Mouse (Mus musculus): ENCODE measurements around the gene Fgfr1op.
"Not testable (repeated sequence)": the region's sequence is repeated elsewhere in the genome, so short reads cannot be mapped to it uniquely, and the experiment has no call there.

Fgfr1op gene

DNA sequence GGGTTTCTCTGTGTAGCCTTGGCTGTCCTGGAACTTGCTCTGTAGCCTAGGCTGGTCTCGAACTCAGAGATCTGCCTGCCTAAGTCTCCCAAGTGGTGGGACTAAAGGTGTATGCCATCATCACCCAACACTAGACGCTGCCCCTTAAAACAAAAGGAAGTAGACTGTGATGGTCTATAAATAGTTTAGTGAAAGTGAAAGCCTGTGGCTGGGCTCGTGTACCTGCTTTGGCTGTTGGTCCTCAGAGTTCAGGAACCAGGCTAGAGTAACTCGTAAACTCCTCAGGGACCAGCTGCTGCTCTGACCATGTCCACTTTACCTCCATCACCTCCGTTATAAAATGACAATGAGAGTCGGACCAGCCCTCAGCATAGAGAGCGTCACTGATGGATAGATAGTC is 5.0 kb downstream of the Fgfr1op start:
- DNase-seq (ENCODE audit: low spot score), result no peak

DNA sequence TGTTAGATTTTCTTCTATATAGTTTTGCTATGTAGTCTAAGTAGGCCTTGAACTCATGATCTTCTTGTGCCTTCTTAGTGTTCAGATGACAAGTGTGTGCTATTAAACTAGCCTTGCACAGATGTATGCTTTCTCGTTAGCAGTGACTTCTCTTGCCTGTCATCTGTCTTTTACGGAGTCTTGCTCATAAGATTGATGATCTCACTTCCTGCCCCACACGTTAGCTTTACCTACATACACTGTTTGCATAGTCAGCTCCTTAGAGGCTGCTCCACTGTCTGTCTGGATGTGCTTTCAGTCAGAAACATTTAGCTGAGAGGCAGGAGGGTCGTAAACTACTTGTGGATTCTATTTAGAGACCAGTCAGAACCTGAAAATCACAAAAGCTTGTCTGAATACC is 5.8 kb downstream of the Fgfr1op start:
- no peak for DNase-seq (ENCODE audit: low spot score)

DNA sequence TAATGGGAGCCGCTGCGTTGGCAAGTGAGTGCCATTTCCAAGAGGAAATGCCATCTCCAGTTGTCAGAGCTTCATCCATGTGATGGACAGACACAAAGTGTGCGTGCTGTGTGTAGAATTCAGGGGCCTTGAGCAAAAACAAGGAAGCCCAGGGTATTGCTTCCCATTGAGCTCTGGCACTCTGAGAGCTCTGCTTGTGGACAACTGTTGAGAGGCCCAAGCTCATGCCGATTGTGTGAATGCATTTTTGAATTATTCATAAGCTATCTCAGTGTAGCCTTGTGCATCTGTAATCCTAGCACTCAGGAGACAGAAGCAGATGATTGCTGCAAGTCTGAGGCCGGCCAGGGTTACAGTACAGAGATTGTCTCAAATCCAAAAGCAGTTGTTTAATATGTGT is 11.8 kb downstream of the Fgfr1op start:
- no peak for DNase-seq (ENCODE audit: low spot score)

DNA sequence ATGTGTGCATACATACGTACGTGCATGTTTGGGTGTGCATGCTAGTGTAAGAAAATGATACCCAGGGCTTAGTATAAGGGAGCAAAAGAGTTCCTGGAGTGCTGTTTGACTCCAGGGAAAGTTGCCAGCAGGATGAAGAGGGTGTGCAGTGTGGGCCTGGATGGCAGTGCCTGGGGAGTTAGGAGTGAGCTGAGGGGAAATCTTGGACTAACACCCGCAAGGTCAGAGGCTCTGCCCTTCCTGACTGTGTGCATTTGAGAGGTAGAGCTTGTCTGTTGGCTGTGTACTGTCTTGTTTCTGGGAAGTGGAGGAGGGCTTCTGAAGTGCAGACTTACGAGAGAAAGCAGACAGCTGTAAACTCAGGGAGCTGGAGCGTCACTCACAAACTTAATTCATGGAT is 18.5 kb downstream of the Fgfr1op start:
- DNase-seq (ENCODE audit: low spot score), result no peak

DNA sequence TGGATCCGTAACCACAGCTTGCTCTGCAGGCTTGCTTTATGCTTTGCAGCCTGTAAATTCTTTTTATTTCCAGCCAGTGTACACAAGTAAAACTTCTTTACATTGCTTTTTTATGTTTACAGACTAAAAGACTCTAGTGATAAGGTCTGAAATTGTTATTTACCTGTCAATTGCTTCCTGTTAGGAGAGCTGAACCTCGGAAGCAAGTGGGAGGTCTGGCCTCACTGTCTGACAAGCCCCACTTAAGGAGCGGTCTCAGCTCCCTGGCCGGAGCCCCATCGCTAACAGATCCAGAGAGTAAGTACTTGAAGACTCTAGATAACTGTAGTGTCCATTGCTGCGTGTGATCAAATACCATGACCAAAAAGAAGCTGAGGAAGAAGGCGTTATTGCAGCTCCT is 18.9 kb downstream of the Fgfr1op start:
- DNase-seq (ENCODE audit: low spot score), result no peak

DNA sequence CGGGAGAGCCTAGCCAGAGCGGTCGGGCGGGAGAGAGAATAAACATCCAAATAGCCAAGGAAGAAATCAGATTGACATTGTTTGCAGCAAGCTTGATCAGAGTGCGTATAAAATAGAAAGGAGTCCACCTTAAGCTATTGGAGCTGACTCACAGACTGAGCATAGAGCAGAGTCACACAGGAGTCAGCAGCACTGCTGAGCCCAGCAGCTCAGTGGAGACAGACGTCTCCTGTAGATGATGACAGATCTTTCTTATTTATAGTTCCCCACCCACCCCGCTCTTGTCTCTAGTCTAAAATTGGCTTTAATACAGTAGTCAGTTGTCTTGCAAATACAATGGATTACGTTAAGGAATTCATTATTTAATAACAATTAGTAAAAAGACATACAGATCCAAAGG is 28.4 kb downstream of the Fgfr1op start:
- DNase-seq (ENCODE audit: low spot score), result no peak

DNA sequence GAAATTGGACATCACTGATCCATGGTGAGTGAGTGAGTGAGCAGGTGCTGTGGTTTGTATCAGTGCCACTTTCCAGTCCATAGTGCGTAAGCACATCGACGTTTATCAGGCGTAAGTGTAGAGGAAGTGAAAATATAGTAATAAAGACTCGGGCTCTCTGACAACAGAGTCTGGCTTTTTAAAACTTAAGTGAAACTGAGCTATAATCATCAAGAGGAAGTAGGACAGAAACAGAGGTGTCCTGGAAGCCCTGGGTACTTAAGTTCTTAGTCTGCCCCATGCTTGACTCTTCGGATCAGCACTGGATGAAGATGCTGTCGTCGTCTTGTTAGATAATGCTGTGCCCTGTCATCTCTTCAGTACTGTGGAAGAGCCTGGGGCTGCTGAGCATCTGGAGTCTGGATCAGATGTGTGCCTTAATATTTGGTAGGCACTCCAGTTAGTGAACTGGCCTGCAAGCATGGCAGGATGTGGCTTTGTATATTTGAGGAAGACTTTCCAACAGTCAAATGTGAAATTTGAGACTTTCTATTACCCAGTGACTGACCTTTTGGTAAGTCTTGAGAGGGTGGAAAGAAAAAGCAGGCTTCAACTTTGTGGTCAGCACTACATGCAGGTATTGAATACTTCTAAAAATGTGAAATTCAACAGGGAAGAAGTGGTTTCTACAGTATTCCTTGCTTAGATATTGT is 30.5 kb downstream of the Fgfr1op start:
- no peak for DNase-seq (ENCODE audit: low spot score)

DNA sequence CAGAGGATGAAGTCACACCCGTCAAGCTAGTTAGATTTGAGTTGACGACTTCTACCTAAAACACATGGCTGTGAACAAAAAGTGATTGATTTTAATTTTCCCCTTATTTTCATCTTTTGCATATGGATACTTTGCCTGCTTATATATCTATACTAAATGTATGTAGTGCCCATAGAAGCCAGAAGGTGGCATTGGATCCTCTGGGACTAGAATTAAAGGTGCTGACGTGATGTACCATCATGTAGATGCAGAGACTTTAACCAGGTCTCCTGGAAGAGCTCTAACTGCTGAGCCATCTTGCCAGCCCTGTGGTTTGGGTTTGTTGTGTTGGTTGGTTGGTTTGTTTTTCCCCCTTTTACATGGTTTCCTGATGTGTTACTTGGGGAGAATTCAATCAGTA is 32.4 kb downstream of the Fgfr1op start:
- no peak for DNase-seq (ENCODE audit: low spot score)

DNA sequence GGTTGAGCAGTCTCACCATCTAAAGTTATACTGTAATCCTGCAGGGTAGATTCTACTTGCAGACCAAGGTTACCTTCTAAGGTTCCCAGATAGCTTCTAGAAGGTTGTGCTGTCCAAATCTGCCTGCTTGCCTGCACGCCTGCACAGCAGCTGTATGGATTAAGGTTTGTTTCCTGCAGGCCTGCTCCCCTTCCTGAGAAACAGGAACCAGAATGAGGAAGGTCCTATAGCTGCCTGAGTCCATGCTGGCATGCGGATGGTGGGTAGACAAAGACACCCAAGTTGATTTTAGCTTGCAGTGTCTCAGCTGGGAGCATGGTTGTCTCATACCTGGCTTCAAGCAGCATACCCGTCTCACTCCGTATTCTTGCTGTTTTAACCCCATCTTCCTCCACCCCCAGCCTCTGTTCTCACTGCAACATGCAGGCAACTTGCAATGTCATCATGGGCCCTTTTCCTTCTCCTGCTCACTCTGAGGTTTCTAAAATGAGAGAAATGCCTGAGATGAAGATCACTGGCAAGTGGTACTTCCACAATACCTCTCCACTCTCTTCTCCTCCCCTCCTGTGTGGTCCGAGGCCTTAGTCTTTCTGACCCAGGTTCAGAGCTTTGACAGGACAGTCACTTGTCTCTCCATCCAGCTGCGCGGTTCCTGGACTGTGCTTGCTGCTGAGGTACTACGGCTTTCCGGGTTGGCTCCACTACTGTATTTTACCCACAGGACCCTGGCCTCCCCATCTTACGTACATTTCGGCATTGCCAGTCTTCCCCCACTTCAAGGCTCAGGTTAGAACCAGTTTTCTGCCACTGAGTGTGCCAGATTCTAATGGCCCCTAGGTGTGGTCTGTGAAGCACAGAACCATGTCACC is 34.0 kb downstream of the Fgfr1op start:
- DNase-seq (ENCODE audit: low spot score), result no peak

DNA sequence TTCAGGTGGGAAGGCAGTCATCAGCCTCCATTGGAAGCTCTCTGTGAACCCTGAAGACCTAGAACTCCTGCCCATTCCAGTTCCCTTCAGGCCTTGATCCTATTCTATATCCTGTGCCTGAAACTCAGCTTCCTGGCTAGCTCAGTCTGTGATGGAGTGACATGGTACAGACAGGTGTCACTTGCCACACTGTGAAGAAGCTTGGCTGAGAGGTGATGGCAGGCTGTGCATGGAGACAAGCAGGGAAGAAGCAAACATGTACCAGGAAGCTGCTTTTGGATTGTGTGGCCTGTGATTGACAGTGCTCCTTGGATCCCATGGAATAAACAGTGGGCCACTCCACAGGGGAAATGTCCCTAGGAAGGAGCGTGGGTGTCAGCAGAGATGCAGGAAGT is 34.6 kb downstream of the Fgfr1op start:
- DNase-seq (ENCODE audit: low spot score), result no peak

DNA sequence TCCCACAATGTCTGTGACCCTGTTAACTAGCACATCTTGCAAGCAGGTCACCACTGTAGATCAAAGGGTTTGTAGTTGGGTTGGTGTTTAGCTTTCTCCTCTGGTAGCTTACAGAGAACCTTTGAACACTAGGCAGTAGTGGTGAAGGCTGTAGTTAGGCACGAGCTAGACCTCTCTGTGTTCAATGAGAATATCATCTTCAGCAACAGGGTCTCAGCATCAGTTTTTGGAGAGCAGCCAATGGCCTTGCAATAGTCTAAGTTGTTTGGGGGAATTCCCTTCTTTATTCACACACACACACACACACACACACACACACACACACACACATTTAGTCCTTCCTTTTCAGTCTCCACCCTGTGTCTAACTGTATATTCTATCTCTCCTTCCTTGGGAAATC is 38.2 kb downstream of the Fgfr1op start:
- DNase-seq (ENCODE audit: low spot score), result no peak

DNA sequence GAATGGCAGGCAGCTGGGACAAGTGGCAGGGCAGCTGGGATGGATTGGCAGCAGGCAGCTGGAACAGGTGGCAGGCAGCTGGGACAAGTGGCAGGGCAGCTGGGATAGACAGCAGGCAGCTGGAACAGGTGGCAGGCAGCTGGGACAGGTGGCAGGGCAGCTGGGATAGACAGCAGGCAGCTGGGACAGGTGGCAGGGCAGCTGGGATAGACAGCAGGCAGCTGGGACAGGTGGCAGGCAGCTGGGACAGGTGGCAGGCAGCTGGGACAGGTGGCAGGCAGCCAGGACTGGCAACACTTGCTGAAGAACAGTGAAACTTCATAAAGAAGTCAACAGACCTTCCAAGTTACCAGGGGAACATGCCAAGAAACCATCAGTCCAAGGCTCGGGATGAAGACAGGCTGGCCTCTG is 39.9 kb downstream of the Fgfr1op start:
- DNase-seq (ENCODE audit: low spot score), result not testable (repeated sequence)

DNA sequence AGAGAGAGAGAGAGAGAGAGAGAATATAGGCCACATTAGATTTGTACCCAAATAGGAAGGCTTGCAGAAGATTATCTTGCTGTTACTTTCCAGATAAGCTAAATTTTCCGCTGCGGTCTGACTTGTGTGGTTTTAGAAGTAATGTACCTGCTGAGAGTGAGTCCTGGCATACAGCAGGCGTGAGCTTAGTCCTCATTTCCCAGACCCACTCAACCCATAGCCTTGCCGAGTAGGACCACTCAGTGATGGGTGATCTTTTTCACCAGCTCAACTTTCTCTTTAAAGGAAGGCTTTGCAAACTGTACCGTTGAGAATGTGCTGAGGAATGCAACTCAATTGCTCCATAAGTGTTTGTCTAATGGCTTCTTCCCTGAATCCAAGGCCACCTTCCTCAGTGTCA is 41.4 kb downstream of the Fgfr1op start:
- no peak for DNase-seq (ENCODE audit: low spot score)

DNA sequence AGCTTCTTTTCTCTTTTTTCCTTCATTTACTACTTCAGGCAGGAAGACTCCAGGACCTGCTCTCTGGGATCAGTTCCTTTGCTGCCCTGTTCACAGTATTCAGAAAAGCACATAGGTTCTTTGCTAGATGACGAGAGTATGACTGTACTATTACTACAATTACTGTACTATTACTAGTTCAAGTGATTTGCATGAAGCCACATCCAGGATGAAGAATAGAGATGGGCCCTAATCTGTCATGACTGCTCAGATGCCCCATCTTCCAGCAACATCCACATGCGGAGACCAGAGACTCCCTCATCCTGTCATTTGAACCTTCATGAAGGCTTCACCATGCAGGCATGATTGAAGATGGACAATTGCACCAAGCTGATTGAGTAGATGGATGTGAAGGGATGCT is 44.4 kb downstream of the Fgfr1op start:
- no peak for DNase-seq (ENCODE audit: low spot score)

DNA sequence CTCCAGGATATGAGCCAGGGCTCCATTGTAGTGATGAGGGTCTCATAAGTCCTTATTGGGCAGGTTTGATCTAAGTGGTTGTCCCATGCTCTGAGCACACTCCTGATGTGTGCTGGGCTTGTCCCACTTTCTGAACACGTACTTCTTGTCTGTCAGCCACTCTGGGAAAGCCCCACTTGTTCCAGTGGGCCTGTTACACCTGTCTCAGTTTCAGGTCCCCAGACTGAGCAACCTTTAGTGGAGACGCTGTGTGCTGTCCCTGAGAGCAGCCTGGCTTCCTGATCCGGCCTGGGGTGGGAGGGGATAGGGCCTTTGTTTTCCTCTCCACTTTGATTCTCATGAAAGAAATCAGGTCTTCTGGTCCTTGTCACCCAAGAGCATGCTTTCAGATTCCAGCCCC is 44.9 kb downstream of the Fgfr1op start:
- DNase-seq (ENCODE audit: low spot score), result no peak

DNA sequence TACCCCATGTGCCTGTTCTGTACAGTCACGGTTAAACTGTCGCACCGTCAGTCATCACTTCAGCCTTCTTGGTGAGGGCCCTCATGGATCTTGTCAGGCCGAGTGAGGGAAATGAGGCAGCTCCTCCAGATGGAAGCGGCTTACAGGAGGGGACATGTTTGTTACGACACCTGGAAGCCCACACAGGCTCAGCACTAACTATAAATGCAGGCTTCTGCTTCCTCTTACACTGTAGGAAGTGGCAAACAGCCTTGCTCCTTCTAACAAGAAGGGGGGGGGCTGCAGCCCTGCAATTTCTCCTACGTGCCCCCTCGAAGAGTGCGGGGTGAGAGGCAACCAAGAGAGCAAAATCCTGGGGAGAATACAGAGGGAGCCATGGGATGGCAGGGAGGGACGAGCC is 45.4 kb downstream of the Fgfr1op start:
- DNase-seq (ENCODE audit: low spot score), result no peak

DNA sequence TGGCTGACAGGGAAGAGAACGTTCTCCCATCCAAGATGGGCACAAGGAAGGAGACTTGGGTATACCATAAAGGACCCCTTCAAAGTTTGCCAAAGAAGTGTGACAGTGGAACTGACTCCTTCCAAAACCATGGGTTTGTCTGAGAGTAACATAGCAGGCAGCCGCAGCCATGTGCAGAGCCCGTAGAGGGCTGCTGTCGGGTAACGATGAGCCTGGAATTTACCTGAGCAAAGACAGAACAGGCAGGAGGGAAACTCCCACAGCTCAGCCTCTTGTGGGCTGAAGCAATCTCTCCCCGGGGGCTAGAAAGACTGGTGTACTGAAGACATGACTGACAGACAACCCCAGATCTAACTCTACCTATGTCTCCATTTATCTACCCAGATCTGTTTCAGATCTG is 46.1 kb downstream of the Fgfr1op start:
- DNase-seq (ENCODE audit: low spot score), result no peak

DNA sequence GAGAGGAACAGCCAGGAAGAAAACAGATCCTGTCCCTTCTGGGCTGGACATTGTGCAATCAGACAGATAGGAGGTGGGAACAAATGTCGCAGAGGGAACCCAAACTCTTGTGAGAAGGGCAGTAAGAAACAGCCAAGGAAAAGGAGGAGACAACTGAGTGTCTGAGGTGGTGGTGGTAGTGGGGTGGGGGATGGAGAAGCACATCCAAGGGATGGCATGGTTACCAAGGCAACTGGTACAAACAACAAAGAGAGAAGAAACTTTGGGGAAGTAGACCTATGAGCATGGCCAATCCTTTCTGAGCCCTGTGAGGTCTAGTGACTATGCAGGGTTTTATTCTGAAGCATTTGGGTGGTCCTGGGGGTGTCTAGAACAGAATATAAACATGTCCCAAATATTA is 49.1 kb downstream of the Fgfr1op start:
- DNase-seq (ENCODE audit: low spot score), result no peak

DNA sequence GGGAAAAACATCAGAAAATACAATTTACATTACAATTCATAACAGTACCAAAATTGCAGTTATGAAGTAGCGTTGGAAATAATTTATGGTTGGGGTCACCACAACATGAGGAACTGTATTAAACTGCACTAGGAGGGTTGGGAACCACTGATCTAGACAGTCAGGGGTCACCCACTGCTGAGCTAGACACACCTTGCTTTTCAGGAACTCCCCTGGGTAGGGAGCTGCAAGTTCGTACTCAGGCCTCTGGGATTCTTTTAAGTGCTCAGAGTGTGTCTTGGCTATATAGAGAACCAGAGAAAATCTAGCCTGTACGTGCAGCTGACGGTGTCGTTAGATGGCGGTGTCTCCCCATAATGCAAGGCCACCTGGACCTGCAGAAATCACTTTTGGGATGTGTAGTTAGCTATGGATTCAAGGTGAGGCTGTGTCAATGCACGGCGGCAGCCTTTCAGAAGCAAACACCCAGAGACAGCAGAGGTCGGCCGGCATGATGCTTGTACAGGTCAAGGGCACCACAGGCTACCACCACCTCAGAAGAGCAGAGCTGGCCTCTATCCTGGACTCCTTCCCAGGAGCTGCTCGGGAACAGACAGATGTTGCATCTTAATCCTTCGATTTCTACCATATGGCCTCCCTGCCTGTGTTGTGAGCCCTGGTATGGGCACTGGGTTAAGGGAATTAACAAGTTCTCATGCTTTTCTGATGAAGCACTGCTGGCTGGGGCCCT is 49.9 kb downstream of the Fgfr1op start:
- no peak for DNase-seq (ENCODE audit: low spot score)

DNA sequence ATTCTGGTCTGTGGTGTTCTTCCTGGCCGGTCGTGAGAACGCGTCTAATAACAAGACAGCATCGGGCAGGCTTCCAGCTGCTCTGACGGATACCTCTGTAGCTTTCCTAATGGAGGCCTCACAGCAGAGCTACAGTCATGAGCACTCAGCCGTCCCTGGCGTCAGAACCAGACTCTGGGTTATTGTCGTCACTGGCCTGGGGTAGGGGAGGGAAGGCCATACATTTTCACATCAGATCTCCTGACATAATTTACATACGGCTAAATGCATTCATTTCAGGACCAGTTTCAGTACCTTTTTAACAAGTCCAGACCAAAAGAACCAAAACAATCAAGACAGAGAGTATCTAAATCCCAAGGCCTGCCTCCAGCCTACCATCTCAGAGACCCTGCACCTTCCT is 57.9 kb downstream of the Fgfr1op start:
- no peak for DNase-seq (ENCODE audit: low spot score)

DNA sequence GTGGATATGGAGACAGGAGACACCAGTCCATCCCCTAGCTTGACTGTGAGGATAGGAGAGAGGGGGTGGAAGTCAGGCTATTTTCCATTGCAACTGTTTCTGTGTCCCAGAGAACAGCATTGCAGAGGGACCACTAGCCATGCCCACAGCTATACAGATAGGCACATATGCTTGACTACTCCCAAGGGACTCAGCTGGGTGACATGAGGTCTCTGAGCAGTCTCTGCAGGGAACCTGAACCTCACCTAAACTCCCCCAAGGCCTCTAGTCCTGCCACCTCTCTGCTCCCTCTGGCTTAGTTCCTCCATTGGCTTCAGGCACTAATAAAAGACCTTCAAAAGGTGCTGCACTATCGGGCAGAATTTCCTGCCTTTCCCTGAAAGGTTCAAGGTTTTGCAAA is 58.8 kb downstream of the Fgfr1op start:
- DNase-seq (ENCODE audit: low spot score), result no peak

DNA sequence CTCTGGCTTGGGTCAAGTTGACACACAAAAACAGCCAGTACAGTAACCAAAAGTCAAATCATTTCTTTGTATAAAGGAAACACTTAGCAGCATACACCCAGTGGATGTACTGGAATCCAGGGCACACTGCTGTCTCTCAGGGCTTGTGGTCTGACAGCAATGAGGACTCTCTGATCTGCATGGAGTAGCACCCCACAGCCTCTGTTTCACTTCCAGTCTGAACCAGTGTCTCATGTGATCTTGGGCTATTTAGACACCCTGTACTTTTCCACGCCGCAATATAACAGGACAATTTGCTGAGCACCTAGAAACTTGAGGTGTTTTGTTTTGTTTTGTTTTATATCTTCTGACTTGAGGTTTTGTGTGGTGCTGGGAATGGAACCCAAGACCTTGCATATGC is 59.9 kb downstream of the Fgfr1op start:
- DNase-seq (ENCODE audit: low spot score), result no peak

DNA sequence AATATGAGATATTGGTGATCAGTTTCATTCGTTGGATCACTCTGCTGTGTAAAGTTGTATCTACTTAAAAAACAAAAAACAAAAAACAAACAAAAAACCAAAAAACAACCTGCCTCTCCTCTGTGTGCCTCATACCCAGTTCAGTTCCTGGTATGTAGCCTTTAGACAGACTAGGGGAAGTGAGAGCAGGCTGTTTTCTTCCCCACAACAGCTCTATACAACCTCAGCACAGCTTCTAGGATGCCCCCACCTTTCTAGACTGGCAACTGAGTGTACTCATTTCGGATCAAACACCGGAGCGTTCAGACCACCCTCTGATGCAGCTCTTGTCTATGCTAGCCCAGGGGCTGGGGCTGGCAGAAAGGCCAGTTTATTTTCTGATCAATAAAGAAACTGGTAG is 60.4 kb downstream of the Fgfr1op start:
- no peak for DNase-seq (ENCODE audit: low spot score)
